In genomic region chr7:127586149-127586548, GRCm38 (mm10) we compare ENCODE assay signal across 24 mouse cellular contexts. TPM values are rescaled to one million over a fixed set of nuclear protein-coding genes. Genes with fewer than 3 reads are reported as not detected.
DNase-seq lines count a peak whose midpoint lies in the region; ATAC-seq and TF ChIP-seq lines count a peak whose summit lies in the region.
"Had no signal": no experiment of that assay in that cellular context is flagged by ENCODE, and none has a peak within 500 bp of the region (broad histone marks: within the 10 kb centered on the region; RNA-seq: fewer than 3 reads in every experiment).

No protein-coding gene starts in this region.

- no peak overlapping the region; the same call in 1 of the 2 replicates for H3K27ac ChIP-seq in testis, adult 2 months (ENCODE audit: control insufficient read depth, insufficient read depth, low read depth, low read length)
- H3K27ac ChIP-seq in liver, embryonic 16.5 days (ENCODE audit: low read length), result peak overlapping the region; percentile 69
- no peak overlapping the region for H3K27ac ChIP-seq in midbrain, embryonic 15.5 days
- H3K27ac ChIP-seq: gastrocnemius, adult 2 months; heart, embryonic 13.5 days; hindbrain, embryonic 14.5 days; intestine, embryonic 15.5 days; midbrain, embryonic 13.5 days had no signal

- peak; percentile 69 for ATAC-seq in erythroid progenitor cell, adult 5-6 weeks (replicated peaks; ENCODE audit: low FRiP score, poor library complexity, severe bottlenecking)
- peak; percentile 41; the same call in 1 of the 2 replicates for ATAC-seq in liver, embryonic 16.5 days (ENCODE audit: low read depth)
- no peak for ATAC-seq in midbrain, embryonic 15.5 days (replicated peaks)
- ATAC-seq: forebrain, postnatal 0 days; intestine, embryonic 15.5 days; midbrain, embryonic 13.5 days had no signal

- WGBS in liver, embryonic 16.5 days (ENCODE audit: insufficient replicate concordance), result 37% methylated on average over 6 of the region's 6 CpGs
- WGBS in midbrain, embryonic 15.5 days, result 89% methylated on average over 6 of the region's 6 CpGs

- H3K4me1 ChIP-seq in testis, adult 2 months (ENCODE audit: control insufficient read depth, insufficient read depth, low read length), result peaks cover 14% of the 10 kb centered on the region
- H3K4me1 ChIP-seq in liver, embryonic 16.5 days (ENCODE audit: control insufficient read depth, low read depth, low read length), result peaks cover 38% of the 10 kb centered on the region
- peaks cover 22% of the 10 kb centered on the region for H3K4me1 ChIP-seq in midbrain, embryonic 15.5 days

- H3K4me3 ChIP-seq in testis, adult 2 months (ENCODE audit: control insufficient read depth, low read depth, low read length), result peak overlapping the region; percentile 92
- H3K4me3 ChIP-seq in liver, embryonic 16.5 days (ENCODE audit: low read depth, low read length), result no peak overlapping the region
- no peak overlapping the region for H3K4me3 ChIP-seq in midbrain, embryonic 15.5 days
- H3K4me3 ChIP-seq: gastrocnemius, adult 2 months; heart, embryonic 13.5 days; intestine, embryonic 15.5 days; midbrain, embryonic 13.5 days; myocyte had no signal

- H3K36me3 ChIP-seq in testis, adult 2 months (ENCODE audit: control insufficient read depth, insufficient read depth, low read length), result peaks cover 7% of the 10 kb centered on the region
- peaks cover 27% of the 10 kb centered on the region for H3K36me3 ChIP-seq in liver, embryonic 16.5 days (ENCODE audit: control insufficient read depth, insufficient read depth)
- peaks cover 37% of the 10 kb centered on the region for H3K36me3 ChIP-seq in midbrain, embryonic 15.5 days (replicated peaks)

- H3K27me3 ChIP-seq in testis, adult 2 months (ENCODE audit: control insufficient read depth, insufficient read depth, low read length), result no peaks in the 10 kb centered on the region
- H3K27me3 ChIP-seq in liver, embryonic 16.5 days (ENCODE audit: control insufficient read depth, insufficient read depth, low read depth, low read length), result no peaks in the 10 kb centered on the region
- H3K27me3 ChIP-seq in midbrain, embryonic 15.5 days (replicated peaks), result no peaks in the 10 kb centered on the region
- H3K27me3 ChIP-seq: heart, embryonic 13.5 days; intestine, embryonic 15.5 days; midbrain, embryonic 13.5 days had no signal

- TF ChIP-seq CTCF in testis, adult 2 months (IDR thresholded peaks at IDR 0.05; ENCODE audit: control insufficient read depth, insufficient read depth, insufficient replicate concordance, low read depth, low read length), result no peak

- no peaks in the 10 kb centered on the region for H3K9me3 ChIP-seq in liver, embryonic 16.5 days (replicated peaks; ENCODE audit: control insufficient read depth, low read length)
- no peaks in the 10 kb centered on the region for H3K9me3 ChIP-seq in midbrain, embryonic 15.5 days
- H3K9me3 ChIP-seq: heart, embryonic 13.5 days; intestine, embryonic 15.5 days; midbrain, embryonic 13.5 days had no signal

- no peak for TF ChIP-seq POLR2A in testis, adult 2 months (IDR thresholded peaks at IDR 0.05; ENCODE audit: control insufficient read depth, low read depth, low read length)

- peak overlapping the region; percentile 21; the same call in 1 of the 2 replicates for H3K9ac ChIP-seq in liver, embryonic 16.5 days (ENCODE audit: low read depth, low read length)
- no peak overlapping the region for H3K9ac ChIP-seq in midbrain, embryonic 15.5 days
- H3K9ac ChIP-seq: forebrain, postnatal 0 days; heart, embryonic 13.5 days; hindbrain, embryonic 14.5 days; intestine, embryonic 15.5 days; lung, embryonic 14.5 days; midbrain, embryonic 13.5 days had no signal

- H3K4me2 ChIP-seq in liver, embryonic 16.5 days (ENCODE audit: low read depth, low read length), result peak overlapping the region; percentile 28
- H3K4me2 ChIP-seq in midbrain, embryonic 15.5 days, result no peak overlapping the region
- H3K4me2 ChIP-seq: heart, embryonic 13.5 days; hindbrain, embryonic 14.5 days; intestine, embryonic 15.5 days; lung, embryonic 14.5 days; midbrain, embryonic 13.5 days had no signal

- DNase-seq in testis, postnatal 14 days (ENCODE audit: low spot score), result no peak
- DNase-seq in adipocyte (ENCODE audit: low spot score), result no peak
- no peak for DNase-seq in embryo, embryonic 10 days (ENCODE audit: low spot score)
- DNase-seq: adrenal gland, postnatal 10 days; cerebellum, adult 11-12 months; cerebellum, postnatal 25 days; forebrain, postnatal 0 days; gastrocnemius, adult 2 months; kidney, adult 9 months; kidney, postnatal 36 days; lung, embryonic 14.5 days; lung, postnatal 4 days; thymus, postnatal 25 days had no signal

RNA-seq across cellular contexts. Expression of gene Ccdc189, which starts 2.2 kb away (rescaled TPM):
- polyA plus RNA-seq in testis, adult 2 months (2012; rRNA removed), result 200 and 220 TPM in 2 replicates
- 21.8 and 32.1 TPM in 2 replicates for total RNA-seq in erythroid progenitor cell, adult 5-6 weeks (2015; ENCODE audit: low replicate concordance)
- 26.7 and 41.9 TPM in 2 replicates for total RNA-seq in erythroid progenitor cell, adult 5-6 weeks (2017; ENCODE audit: low replicate concordance)
- polyA plus RNA-seq in liver, embryonic 16.5 days (2015; fragmentation: Nextera tagmentation; extraction: Ambion mirVana), result 5.9 and 6.5 TPM in 2 replicates
- 10.8 and 10.9 TPM in 2 replicates for polyA plus RNA-seq in midbrain, embryonic 15.5 days (2015; fragmentation: Nextera tagmentation; extraction: Ambion mirVana)

RNA-seq across cellular contexts. Expression of gene Rnf40, which starts 2.4 kb away (rescaled TPM):
- 56.5 and 63.5 TPM in 2 replicates for polyA plus RNA-seq in testis, adult 2 months (2012; rRNA removed)
- 22.0 and 49.9 TPM in 2 replicates for total RNA-seq in erythroid progenitor cell, adult 5-6 weeks (2015; ENCODE audit: low replicate concordance)
- 60.3 and 108 TPM in 2 replicates for total RNA-seq in erythroid progenitor cell, adult 5-6 weeks (2017; ENCODE audit: low replicate concordance)
- 17.5 and 18.0 TPM in 2 replicates for polyA plus RNA-seq in liver, embryonic 16.5 days (2015; fragmentation: Nextera tagmentation; extraction: Ambion mirVana)
- 47.9 and 51.1 TPM in 2 replicates for polyA plus RNA-seq in midbrain, embryonic 15.5 days (2015; fragmentation: Nextera tagmentation; extraction: Ambion mirVana)

RNA-seq across cellular contexts. Expression of gene Phkg2, which starts 13.0 kb away (rescaled TPM):
- polyA plus RNA-seq in testis, adult 2 months (2012; rRNA removed), result 1,776 and 1,820 TPM in 2 replicates
- total RNA-seq in erythroid progenitor cell, adult 5-6 weeks (2015; ENCODE audit: low replicate concordance), result 58.7 and 76.0 TPM in 2 replicates
- total RNA-seq in erythroid progenitor cell, adult 5-6 weeks (2017; ENCODE audit: low replicate concordance), result 27.9 and 44.7 TPM in 2 replicates
- polyA plus RNA-seq in liver, embryonic 16.5 days (2015; fragmentation: Nextera tagmentation; extraction: Ambion mirVana), result 19.7 and 21.1 TPM in 2 replicates
- polyA plus RNA-seq in midbrain, embryonic 15.5 days (2015; fragmentation: Nextera tagmentation; extraction: Ambion mirVana), result 60.0 and 61.0 TPM in 2 replicates

RNA-seq across cellular contexts. Expression of gene Tmem265, which starts 25.0 kb away (rescaled TPM):
- polyA plus RNA-seq in testis, adult 2 months (2012; rRNA removed), result 4.3 and 4.5 TPM in 2 replicates
- 6.5 TPM in 1 of 2 replicates, not detected in the other for total RNA-seq in erythroid progenitor cell, adult 5-6 weeks (2015; ENCODE audit: low replicate concordance)
- total RNA-seq in erythroid progenitor cell, adult 5-6 weeks (2017; ENCODE audit: low replicate concordance), result 1.3 TPM in 1 of 2 replicates, not detected in the other
- 2.9 and 4.3 TPM in 2 replicates for polyA plus RNA-seq in liver, embryonic 16.5 days (2015; fragmentation: Nextera tagmentation; extraction: Ambion mirVana)
- 5.7 and 6.3 TPM in 2 replicates for polyA plus RNA-seq in midbrain, embryonic 15.5 days (2015; fragmentation: Nextera tagmentation; extraction: Ambion mirVana)
- total RNA-seq: adrenal gland, postnatal 10 days; gastrocnemius, adult 2 months; heart, postnatal 25 days had no signal
- polyA plus RNA-seq: C2C12, myocyte had no signal

RNA-seq across cellular contexts. Expression of gene Zfp629, which starts 29.4 kb away (rescaled TPM):
- 10.4 and 14.9 TPM in 2 replicates for polyA plus RNA-seq in testis, adult 2 months (2012; rRNA removed)
- 2.2 and 5.4 TPM in 2 replicates for total RNA-seq in erythroid progenitor cell, adult 5-6 weeks (2015; ENCODE audit: low replicate concordance)
- 0.38 and 1.3 TPM in 2 replicates for total RNA-seq in erythroid progenitor cell, adult 5-6 weeks (2017; ENCODE audit: low replicate concordance)
- 1.4 and 2.1 TPM in 2 replicates for polyA plus RNA-seq in liver, embryonic 16.5 days (2015; fragmentation: Nextera tagmentation; extraction: Ambion mirVana)
- polyA plus RNA-seq in midbrain, embryonic 15.5 days (2015; fragmentation: Nextera tagmentation; extraction: Ambion mirVana), result 25.5 and 26.6 TPM in 2 replicates

Comparison
In these comparisons a context has a peak if more than half of its experiments do, and no peak if none do; other contexts are left out.
1. RNA of gene Ccdc189, which starts 2.2 kb away (polyA plus RNA-seq): 200 to 220 TPM in testis, adult 2 months; 10.8 to 10.9 TPM in midbrain, embryonic 15.5 days and 5.9 to 6.5 TPM in liver, embryonic 16.5 days; every median in the first group is over 10 times any median in the second.
2. RNA of gene Phkg2, which starts 13.0 kb away (polyA plus RNA-seq): 1,776 to 1,820 TPM in testis, adult 2 months; 60.0 to 61.0 TPM in midbrain, embryonic 15.5 days and 19.7 to 21.1 TPM in liver, embryonic 16.5 days; every median in the first group is over 10 times any median in the second.